In the genomic region with DNA sequence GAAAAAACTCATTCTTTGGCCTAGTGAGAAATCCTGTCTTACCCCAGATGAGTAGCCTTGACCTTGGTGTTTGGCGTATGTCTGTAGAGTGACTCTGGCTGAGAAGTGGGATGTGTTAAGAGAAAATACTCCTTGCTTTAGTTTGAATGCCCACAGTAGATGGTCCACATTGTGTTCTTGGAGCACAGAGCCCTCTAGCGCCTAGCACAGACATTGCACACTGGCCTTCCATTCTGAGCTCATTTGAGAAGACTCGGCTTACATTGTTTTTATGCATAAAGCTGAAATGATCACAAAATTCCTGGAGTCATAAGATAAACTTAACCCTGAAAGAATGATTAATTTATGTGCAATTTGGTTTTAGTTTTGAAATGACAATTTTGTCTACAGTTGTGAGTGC, we compare ENCODE assay signal across 8 mouse cellular contexts.
DNase-seq lines count a peak whose midpoint lies in the region; ATAC-seq and TF ChIP-seq lines count a peak whose summit lies in the region.

No protein-coding gene starts in this region.

- H3K4me3 ChIP-seq in hindbrain, embryonic 14.5 days (replicated peaks; ENCODE audit: low read length): no peak overlapping the region
- H3K4me3 ChIP-seq in hindbrain, embryonic 16.5 days (ENCODE audit: low read length): no peak overlapping the region
- no peak overlapping the region for H3K4me3 ChIP-seq in testis, adult 2 months (ENCODE audit: control insufficient read depth, low read depth, low read length)
- H3K4me3 ChIP-seq in liver, postnatal 0 days (ENCODE audit: low read depth, low read length): no peak overlapping the region

- H3K27me3 ChIP-seq in hindbrain, embryonic 14.5 days (ENCODE audit: control insufficient read depth, insufficient read depth, low read length): no peaks in the 10 kb centered on the region
- no peaks in the 10 kb centered on the region for H3K27me3 ChIP-seq in hindbrain, embryonic 16.5 days (replicated peaks; ENCODE audit: control insufficient read depth, insufficient read depth, low read length)
- H3K27me3 ChIP-seq in testis, adult 2 months (ENCODE audit: control insufficient read depth, insufficient read depth, low read length): no peaks in the 10 kb centered on the region
- H3K27me3 ChIP-seq in liver, postnatal 0 days (ENCODE audit: insufficient read depth, low read length): no peaks in the 10 kb centered on the region

- no peak overlapping the region for H3K4me2 ChIP-seq in hindbrain, embryonic 14.5 days (replicated peaks)
- no peak overlapping the region for H3K4me2 ChIP-seq in hindbrain, embryonic 16.5 days (ENCODE audit: low read length)
- H3K4me2 ChIP-seq in liver, postnatal 0 days (ENCODE audit: low read depth, low read length): no peak overlapping the region

- no peaks in the 10 kb centered on the region for H3K4me1 ChIP-seq in hindbrain, embryonic 14.5 days (replicated peaks; ENCODE audit: control insufficient read depth, insufficient read depth, low read length)
- no peaks in the 10 kb centered on the region for H3K4me1 ChIP-seq in hindbrain, embryonic 16.5 days (ENCODE audit: control insufficient read depth, insufficient read depth, low read depth, low read length)
- H3K4me1 ChIP-seq in testis, adult 2 months (ENCODE audit: control insufficient read depth, insufficient read depth, low read length): no peaks in the 10 kb centered on the region
- H3K4me1 ChIP-seq in liver, postnatal 0 days (ENCODE audit: insufficient read depth): peaks cover 5% of the 10 kb centered on the region; the same call in 1 of the 2 replicates

- H3K27ac ChIP-seq in hindbrain, embryonic 14.5 days: no peak overlapping the region
- no peak overlapping the region for H3K27ac ChIP-seq in hindbrain, embryonic 16.5 days (ENCODE audit: low read depth, low read length)
- no peak overlapping the region for H3K27ac ChIP-seq in testis, adult 2 months (ENCODE audit: control insufficient read depth, insufficient read depth, low read depth, low read length)
- H3K27ac ChIP-seq in liver, postnatal 0 days (ENCODE audit: low read depth): no peak overlapping the region

- 57% methylated on average over 3 of the region's 3 CpGs for WGBS in hindbrain, embryonic 14.5 days
- WGBS in hindbrain, embryonic 16.5 days: 52% methylated on average over 3 of the region's 3 CpGs
- WGBS in liver, postnatal 0 days (ENCODE audit: insufficient replicate concordance): 46% methylated on average over 3 of the region's 3 CpGs

- ATAC-seq in hindbrain, embryonic 14.5 days (ENCODE audit: low FRiP score): no peak
- ATAC-seq in hindbrain, embryonic 16.5 days: no peak
- no peak for ATAC-seq in liver, postnatal 0 days

- TF ChIP-seq CTCF in testis, adult 2 months (IDR thresholded peaks at IDR 0.05; ENCODE audit: control insufficient read depth, insufficient read depth, insufficient replicate concordance, low read depth, low read length): peak; percentile 26; the same call in 1 of the 2 replicates
- peak; percentile 66 for TF ChIP-seq CTCF in liver, postnatal 0 days (IDR thresholded peaks at IDR 0.05; ENCODE audit: low read depth)

- no peaks in the 10 kb centered on the region for H3K9me3 ChIP-seq in hindbrain, embryonic 14.5 days (ENCODE audit: control insufficient read depth, low read length)
- no peaks in the 10 kb centered on the region for H3K9me3 ChIP-seq in hindbrain, embryonic 16.5 days (ENCODE audit: control insufficient read depth, low read length)
- H3K9me3 ChIP-seq in liver, postnatal 0 days (ENCODE audit: low read length): no peaks in the 10 kb centered on the region

- peak; percentile 43 for DNase-seq in hindbrain, embryonic 14.5 days (ENCODE audit: low spot score)
- DNase-seq in testis, postnatal 14 days (ENCODE audit: low spot score): no peak
- peak; percentile 25 to 57 for DNase-seq in adrenal gland, postnatal 36 days
- DNase-seq in liver, postnatal 0 days: no peak
- no peak for DNase-seq in urinary bladder, postnatal 10 days (ENCODE audit: low spot score)
- no peak for DNase-seq in B cell, adult 2 months

- no peak overlapping the region for H3K9ac ChIP-seq in hindbrain, embryonic 14.5 days
- no peak overlapping the region for H3K9ac ChIP-seq in hindbrain, embryonic 16.5 days (ENCODE audit: low read depth, low read length)
- H3K9ac ChIP-seq in liver, postnatal 0 days (replicated peaks): no peak overlapping the region

- no peak for TF ChIP-seq POLR2A in testis, adult 2 months (IDR thresholded peaks at IDR 0.05; ENCODE audit: control insufficient read depth, low read depth, low read length)

- TF ChIP-seq EP300 in liver, postnatal 0 days (IDR thresholded peaks at IDR 0.05; ENCODE audit: low read depth): no peak

- H3K36me3 ChIP-seq in hindbrain, embryonic 14.5 days (replicated peaks; ENCODE audit: control insufficient read depth, insufficient read depth): no peaks in the 10 kb centered on the region
- H3K36me3 ChIP-seq in hindbrain, embryonic 16.5 days (ENCODE audit: control insufficient read depth, insufficient read depth, low read length): no peaks in the 10 kb centered on the region
- H3K36me3 ChIP-seq in testis, adult 2 months (ENCODE audit: control insufficient read depth, insufficient read depth, low read length): no peaks in the 10 kb centered on the region
- no peaks in the 10 kb centered on the region for H3K36me3 ChIP-seq in liver, postnatal 0 days (replicated peaks; ENCODE audit: insufficient read depth, low read length)

Comparison
In these comparisons a context has a peak if more than half of its experiments do, and no peak if none do; other contexts are left out.
1. DNase-seq: peak in hindbrain, embryonic 14.5 days (single experiment) and adrenal gland, postnatal 36 days (2 of 2); none in testis, postnatal 14 days (single experiment), liver, postnatal 0 days (single experiment), urinary bladder, postnatal 10 days (single experiment) and B cell, adult 2 months (0 of 2).